Mouse (Mus musculus): ENCODE measurements around the gene Atp5e.

Gene Atp5e

DNA sequence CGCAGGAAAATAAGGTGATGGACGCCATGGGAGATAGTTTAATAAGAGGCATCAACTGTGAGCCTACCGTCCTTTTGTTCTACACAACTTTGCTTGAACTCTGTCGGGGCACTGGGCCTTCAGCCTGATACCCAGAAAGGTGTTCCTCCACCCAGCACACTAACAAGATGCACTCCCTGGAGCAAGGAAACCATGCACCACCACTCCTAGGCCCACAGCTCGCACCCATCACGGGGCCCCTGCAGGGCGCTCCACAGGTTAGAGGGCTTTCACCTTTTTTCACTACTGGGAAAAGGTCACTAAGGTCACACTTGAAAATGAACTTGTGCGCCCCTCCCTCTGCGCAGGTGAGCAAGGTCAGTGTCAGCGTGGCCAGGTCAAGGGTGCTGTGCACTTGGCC is 535 bp downstream of the Atp5e start:
- POLR2A ChIA-PET: interaction anchor here (0.8 to 5.3 kb wide), 15 partner anchors 9 to 804 kb away, joined by 3 to 47 read pairs (median 4); partner anchors contain the start of genes Ctsz (in 2 of the 4), Prelid3b (in 2 of the 4), Gnas (in 1 of the 4) and Nelfcd (in 1 of the 4)

DNA sequence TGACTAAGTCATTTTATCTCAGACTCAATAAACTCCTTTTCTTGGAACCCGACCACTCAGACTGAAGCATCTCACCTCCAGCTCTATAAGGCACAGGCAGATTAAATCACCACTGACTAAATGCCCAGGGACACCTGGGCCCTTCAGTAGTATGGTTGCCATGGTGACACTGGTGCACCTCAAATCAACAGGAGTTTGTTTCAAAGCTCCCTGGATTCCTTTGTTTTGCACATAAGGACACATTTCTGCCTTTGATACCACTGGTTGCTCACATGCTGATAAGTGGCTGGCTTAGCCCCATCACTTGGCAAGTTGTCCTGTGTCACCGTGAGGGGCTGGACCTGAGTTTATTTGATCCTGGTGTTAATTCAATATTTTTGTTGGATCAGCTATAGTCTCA is 4.5 kb downstream of the Atp5e start:
- POLR2A ChIA-PET: interaction anchor here in 2 of 4 experiments (0.7 to 1.3 kb wide), 6 partner anchors 9 to 162 kb away, joined by 3 read pairs; no protein-coding TSS in a partner anchor
- CTCF ChIA-PET: interaction anchor here in 1 of 4 experiments (0.7 kb wide), 1 partner anchor 215 kb away, joined by 3 read pairs; no protein-coding TSS in a partner anchor

More for the DNA sequence above, 535 bp downstream of the Atp5e start:
- CTCF ChIA-PET: no interaction called here

DNA sequence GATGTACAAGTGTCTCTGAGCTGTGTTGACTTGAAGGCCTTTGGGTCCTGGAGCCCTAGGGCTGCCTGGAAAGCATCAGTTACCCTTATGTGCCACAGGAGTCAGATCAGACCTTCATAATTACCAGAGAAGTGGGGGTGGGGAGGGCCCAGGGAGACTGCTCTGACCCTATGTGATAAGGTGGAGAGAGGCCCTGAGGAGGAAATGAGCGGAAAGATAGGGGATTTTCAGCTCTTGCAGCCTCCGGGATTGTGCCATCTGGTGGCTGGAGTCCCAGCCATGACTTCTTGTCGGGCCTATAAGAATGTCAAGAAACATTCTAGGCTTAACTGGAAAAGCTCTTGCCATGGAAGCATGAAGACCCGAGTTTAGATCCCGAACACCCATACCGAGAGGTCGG is 10.2 kb downstream of the Atp5e start:
- CTCF ChIA-PET: interaction anchor here in 2 of 4 experiments (1.0 to 1.6 kb wide), 2 partner anchors 141 to 142 kb away, joined by 3 to 5 read pairs; no protein-coding TSS in a partner anchor
- POLR2A ChIA-PET: interaction anchor here in 1 of 4 experiments (1.0 to 1.2 kb wide), 2 partner anchors 11 to 43 kb away, joined by 3 to 4 read pairs; partner anchors contain the start of gene Atp5e

DNA sequence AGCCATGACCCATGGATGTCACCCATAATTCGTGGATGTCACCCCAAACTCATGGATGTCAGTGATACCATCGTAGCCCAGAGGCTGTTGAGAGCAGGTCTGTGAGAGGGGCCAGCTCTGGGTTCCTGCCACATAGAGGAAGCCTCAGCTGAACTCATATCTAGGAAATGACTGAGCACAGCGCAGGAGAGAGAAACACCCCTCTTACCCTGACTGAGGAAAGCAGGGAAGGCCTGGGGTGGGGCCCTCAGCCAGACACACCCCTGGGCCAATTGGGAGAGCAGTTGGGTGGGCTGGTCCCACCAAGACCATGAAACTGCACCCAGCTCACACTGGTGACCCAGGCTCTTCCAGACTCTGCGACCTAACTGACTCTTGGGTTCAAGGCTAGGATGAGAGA is 13.6 kb downstream of the Atp5e start, which contains the start of gene Tubb1:
Gene Tubb1 (plus strand): TSS at position 343 of the 400 bp plus-strand sequence.
- ChIA-PET POLR2A (interaction anchor here in 3 of 4 experiments (0.5 to 1.7 kb wide), 6 partner anchors 9 to 29 kb away, joined by 3 to 6 read pairs (median 3); partner anchors contain the start of gene Atp5e (in 1 of the 3)), CTCF (no interaction called here)

DNA sequence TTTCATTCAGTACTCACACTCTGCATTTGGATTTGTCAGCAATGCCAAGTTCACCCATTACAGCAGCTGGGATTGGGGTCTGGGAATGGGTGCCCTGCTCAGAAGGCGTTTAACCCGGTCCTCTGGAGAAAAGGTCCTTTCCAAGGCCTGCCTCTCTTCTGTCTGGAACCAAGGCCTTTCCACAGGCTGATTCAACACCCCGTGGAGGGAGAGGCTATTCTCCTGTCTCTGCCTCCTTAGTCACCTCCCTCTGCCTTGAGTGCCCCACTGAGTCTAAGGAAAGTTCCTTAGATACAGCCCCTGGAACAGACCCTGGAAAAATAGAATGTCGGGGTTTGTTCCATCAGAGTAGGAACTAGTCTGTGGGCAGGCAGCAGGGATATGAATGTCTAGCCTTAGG is 15.5 kb downstream of the Atp5e start:
- CTCF ChIA-PET: no interaction called here

DNA sequence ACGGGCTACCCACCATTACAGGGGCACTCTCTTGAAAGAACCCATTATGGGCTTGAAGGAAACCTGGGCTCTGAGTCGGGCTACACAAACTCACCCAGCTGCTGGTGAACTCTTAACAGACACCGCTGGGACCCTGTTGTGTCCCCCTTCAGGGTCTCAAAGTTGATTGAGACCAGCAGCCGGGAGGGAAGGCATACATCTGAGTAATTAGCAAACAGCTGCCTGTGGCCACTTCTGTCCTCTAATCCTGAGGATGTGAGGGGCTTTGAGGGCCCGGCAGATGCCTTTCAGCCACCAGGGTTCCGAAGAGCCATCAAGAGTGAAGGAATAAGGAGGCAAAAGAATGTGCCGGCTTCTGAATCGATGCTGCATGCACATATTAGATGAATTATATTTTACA is 17.0 kb downstream of the Atp5e start:
- ChIA-PET CTCF (interaction anchor here in 1 of 4 experiments (0.6 kb wide), 1 partner anchor 16 kb away, joined by 3 read pairs; no protein-coding TSS in a partner anchor), POLR2A (interaction anchor here in 2 of 4 experiments (0.9 to 1.2 kb wide), 2 partner anchors 17 kb away, joined by 3 read pairs; partner anchors contain the start of gene Atp5e (in 1 of the 2))

More for the DNA sequence above, 15.5 kb downstream of the Atp5e start:
- POLR2A ChIA-PET: no interaction called here

DNA sequence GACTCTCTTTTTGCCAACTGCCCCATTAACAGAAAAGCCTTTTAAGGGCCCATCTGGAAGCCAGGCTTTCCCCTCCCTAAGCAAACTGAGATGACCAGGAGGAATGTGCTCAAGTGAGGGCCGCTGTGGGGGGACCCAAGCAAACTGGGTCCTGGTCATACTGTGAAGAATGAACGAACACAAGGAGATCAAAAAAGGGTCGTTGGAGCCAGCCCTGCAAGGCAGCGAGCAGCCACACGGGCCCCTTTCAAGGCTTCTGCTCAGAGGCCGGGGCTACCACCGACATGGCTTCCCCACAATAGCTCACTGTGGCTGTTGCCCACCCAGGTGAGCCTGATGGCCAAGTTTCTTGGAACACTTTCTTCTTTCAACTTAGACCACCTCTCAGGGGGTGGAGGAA is 17.4 kb downstream of the Atp5e start:
- ChIA-PET CTCF (interaction anchor here in 1 of 4 experiments (0.6 kb wide), 1 partner anchor 15 kb away, joined by 3 read pairs; no protein-coding TSS in a partner anchor), POLR2A (interaction anchor here in 2 of 4 experiments (0.9 to 1.2 kb wide), 2 partner anchors 16 to 18 kb away, joined by 3 read pairs; partner anchors contain the start of gene Atp5e (in 1 of the 2))

DNA sequence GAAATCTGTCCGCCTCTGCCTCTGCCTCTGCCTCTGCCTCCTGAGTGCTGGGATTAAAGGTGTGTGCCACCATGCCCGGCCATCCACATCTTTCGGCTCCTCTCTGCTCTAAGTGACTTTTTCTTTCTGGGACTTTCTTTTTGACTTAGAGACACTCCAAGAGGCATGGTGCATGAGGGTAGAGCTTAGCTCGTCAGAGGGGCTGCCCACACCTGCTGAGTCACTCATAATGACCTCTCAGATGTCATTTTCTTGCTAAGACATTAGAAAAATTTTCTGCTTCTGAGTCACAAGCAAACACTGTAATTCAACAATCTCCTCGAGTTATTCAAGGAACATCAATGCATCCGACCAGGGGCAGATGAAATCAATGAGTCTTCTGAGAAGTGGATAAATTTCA is 18.9 kb downstream of the Atp5e start:
- ChIA-PET CTCF (no interaction called here), POLR2A (interaction anchor here in 1 of 4 experiments (1.1 kb wide), 1 partner anchor 14 kb away, joined by 4 read pairs; no protein-coding TSS in a partner anchor)

DNA sequence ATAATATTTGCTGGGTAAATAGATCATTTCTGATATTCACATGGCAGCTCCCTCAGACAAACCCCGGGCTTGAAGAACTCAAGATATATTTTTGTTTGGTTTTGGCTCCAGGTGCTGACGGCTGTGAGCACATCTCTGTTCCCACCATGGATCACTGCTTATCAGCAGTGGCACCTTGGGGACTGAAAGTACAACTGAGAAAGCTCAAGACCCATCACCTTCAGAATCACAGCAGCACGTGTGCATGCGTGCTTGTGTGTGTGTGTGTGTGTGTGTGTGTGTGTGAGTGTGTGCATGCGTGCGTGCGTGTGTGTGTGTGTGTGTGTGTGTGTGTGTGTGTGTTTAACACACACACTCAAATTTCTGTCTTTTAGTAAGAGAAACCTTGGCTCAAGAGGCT is 19.5 kb downstream of the Atp5e start:
- POLR2A ChIA-PET: no interaction called here
- CTCF ChIA-PET: interaction anchor here in 1 of 4 experiments (0.5 kb wide), 1 partner anchor 39 kb away, joined by 5 read pairs; no protein-coding TSS in a partner anchor

DNA sequence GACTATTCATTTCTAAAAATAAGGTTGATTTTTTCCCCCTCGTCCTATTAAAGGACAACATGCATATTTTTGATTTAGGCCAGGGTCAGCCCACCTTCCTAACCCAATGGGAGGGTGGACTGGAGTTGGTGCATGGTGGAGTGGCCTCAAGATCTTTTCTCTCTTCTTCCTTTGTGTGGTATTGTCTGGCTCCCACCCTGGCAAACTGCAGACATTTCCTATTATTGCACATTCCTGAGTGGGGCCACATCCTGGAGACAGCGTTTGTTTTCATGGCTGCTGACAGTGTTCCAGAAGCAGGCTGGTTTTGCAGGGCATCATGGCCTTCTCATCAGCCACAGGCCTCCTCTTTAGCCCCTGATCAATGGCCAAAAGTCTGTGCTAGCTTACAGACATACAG is 20.9 kb downstream of the Atp5e start:
- CTCF ChIA-PET: interaction anchor here in 1 of 4 experiments (0.8 kb wide), 1 partner anchor 50 kb away, joined by 3 read pairs; no protein-coding TSS in a partner anchor
- POLR2A ChIA-PET: interaction anchor here in 2 of 4 experiments (0.6 to 1.2 kb wide), 3 partner anchors 14 to 27 kb away, joined by 3 read pairs; partner anchors contain the start of gene Nelfcd (in 1 of the 2)

DNA sequence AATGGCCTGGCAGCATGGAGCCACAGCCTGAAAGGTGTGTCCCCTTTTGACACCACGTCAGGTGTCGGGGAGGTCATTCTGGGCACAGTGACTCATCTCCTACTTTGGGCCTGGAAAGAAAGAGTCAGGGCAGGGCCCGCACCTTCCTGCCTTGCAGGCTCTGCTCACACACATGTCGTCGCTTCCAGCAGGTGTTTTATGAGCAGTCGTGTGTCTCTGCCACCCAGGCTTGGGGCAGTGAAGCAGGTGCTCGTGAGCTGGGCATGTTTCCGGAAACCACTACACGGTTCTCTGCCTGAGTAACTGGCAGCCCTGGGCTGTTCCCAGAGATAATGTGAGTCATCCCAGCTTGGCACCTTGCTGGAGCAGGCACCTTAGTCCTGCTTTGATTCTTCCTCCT is 21.4 kb downstream of the Atp5e start:
- CTCF ChIA-PET: interaction anchor here in 1 of 4 experiments (0.6 kb wide), 1 partner anchor 125 kb away, joined by 3 read pairs; no protein-coding TSS in a partner anchor
- POLR2A ChIA-PET: interaction anchor here in 2 of 4 experiments (0.7 to 1.2 kb wide), 2 partner anchors 16 to 26 kb away, joined by 3 read pairs; partner anchors contain the start of gene Nelfcd (in 1 of the 2)

DNA sequence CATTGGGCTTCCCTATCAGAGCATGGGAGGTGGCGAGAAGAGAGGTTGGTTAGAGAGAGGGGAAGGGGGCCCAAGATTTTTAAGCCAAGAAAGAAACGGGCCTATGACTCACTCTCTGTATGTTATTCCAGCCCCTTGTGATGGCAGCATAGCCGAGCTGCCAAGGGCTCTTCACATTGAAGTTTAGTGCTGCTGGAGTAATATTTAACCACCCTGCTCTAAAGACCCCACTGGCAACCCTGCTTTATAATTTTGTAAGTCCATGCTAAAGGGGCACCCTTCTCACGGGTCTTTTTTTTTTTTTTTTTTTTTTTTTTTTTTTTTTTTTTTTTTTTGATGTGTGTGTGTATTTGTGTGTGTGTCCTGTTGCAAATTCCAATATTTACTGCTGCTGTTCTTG is 22.0 kb downstream of the Atp5e start:
- ChIA-PET POLR2A (interaction anchor here in 1 of 4 experiments (0.8 to 1.2 kb wide), 3 partner anchors 16 to 21 kb away, joined by 3 read pairs; no protein-coding TSS in a partner anchor), CTCF (no interaction called here)

DNA sequence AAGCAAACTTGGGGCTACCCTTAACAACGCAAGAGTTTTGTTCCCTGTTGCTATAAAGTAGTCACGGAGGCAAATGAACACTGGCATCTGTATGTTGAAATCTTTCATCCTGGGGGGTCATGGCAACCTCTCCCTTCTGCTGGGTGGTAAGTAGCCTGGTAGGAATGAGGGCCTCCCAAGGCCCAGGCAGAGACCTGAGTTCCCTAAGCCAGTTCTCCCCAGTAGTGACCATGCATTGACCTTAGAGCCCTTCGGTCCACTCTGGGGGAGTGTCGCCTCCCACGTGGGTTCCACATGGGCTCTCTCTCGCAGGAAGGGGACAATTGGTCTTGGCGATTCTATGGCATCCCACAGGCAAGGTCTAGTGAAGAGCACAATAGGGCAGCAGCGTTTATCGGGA is 23.9 kb downstream of the Atp5e start:
- ChIA-PET POLR2A (interaction anchor here in 3 of 4 experiments (0.6 to 3.0 kb wide), 3 partner anchors 12 to 235 kb away, joined by 3 to 15 read pairs (median 6); partner anchors contain the start of gene Atp5e (in 1 of the 3)), CTCF (no interaction called here)

DNA sequence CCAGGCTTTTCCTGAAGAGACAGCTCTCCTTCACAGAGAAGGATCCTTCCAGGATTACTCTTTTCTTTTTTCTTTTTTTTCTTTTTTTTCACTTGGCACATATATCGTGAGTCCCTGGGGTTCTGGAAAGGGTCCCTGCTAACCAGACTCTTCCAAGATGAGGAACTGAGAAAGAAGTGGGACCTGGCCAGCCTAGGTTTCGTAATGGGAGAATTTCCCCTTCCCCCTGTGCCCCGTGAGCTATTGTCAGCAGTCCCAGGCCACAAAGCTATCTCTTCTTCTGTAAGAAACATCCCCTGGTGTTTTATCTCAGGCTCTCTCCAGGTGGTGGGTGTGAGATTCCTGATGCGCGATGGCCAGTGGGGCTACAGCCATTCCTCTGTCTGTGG is 24.5 kb downstream of the Atp5e start:
- CTCF ChIA-PET: interaction anchor here in 1 of 4 experiments (0.6 kb wide), 1 partner anchor 33 kb away, joined by 5 read pairs; no protein-coding TSS in a partner anchor
- POLR2A ChIA-PET: interaction anchor here in 3 of 4 experiments (0.6 to 3.0 kb wide), 4 partner anchors 12 to 235 kb away, joined by 3 to 15 read pairs (median 4); partner anchors contain the start of gene Atp5e (in 1 of the 3)

DNA sequence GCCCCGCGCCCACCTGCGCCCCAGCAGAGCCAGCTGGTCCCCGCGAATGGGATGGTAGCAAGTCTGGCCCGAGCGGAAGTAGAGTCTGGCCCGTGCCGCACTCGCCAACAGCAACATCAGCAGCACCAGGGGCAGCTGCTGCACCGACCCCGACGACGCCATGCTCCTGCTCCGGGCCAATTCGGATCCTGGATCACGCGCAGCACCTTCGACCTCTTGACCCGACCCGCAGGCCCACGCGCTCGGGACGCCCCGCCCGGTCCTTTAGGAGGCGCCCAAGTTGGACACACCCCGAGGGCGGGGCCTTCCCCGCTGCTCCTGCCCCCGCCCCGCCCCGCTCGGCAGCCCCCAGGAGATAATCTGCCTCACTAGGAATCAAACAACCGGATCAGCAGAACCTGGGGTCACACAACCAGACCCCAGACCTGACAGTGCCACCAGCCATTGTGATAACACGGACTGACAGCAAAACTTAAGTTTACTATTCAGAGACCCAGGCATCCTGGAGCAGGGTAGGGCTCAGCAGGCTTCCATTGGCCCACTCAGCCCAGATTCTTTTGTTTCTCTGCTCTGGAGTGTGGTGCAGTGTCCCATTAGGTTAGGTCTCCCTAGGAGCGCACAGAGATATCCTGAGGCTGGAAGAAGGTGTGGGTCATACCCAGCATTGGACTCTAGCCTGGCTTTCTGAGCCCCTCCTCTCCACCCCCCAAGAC is 25.0 kb downstream of the Atp5e start, which contains the start of gene Ctsz:
Gene Ctsz (minus strand): TSS at position 303 of the 713 bp plus-strand sequence.
- ChIA-PET CTCF (interaction anchor here in 2 of 4 experiments (0.5 to 0.6 kb wide), 2 partner anchors 33 to 1666 kb away, joined by 3 to 5 read pairs; no protein-coding TSS in a partner anchor), POLR2A (interaction anchor here (0.6 to 3.0 kb wide), 9 partner anchors 11 to 236 kb away, joined by 3 to 15 read pairs (median 3); partner anchors contain the start of gene Atp5e (in 2 of the 4))

DNA sequence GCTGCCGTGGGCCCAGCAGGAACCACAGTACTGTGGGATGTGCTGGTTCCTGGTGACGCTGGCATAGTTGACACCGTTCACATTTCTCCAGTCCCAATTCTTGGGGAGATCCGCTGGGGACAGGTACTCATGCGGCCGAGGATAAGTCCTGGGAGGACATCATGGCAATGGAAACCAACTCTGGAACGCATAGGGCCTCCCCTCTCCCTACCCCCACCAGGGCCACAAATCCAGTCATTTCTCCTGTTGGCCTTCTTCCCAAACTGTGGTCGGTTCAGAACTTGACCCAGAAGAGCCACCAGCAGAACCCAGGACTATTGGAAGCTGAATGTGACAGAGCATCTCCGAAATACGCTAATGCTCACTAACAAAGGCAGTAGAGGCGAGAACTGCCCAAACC is 25.7 kb downstream of the Atp5e start:
- ChIA-PET CTCF (interaction anchor here in 1 of 4 experiments (0.5 kb wide), 1 partner anchor 1666 kb away, joined by 3 read pairs; no protein-coding TSS in a partner anchor), POLR2A (interaction anchor here (0.6 to 3.0 kb wide), 8 partner anchors 10 to 1138 kb away, joined by 3 to 15 read pairs (median 3); partner anchors contain the start of gene Atp5e (in 2 of the 4))

DNA sequence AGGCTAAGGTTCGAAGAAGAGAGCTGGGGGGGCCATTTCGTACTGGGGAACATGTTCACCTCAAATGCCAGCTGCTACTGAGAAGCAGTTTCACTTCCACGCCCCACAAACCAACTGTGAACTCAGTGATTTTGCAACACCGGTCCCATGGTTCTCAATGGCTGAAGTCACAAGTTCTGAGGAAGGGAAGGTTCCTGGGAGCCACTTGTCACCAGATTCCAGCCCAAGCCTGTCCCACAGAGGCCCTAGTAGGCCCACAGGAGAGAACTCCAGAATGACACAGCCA is 26.3 kb downstream of the Atp5e start:
- ChIA-PET CTCF (no interaction called here), POLR2A (interaction anchor here in 2 of 4 experiments (0.6 to 3.0 kb wide), 5 partner anchors 10 to 1137 kb away, joined by 3 to 15 read pairs (median 4); partner anchors contain the start of gene Atp5e (in 1 of the 2))

DNA sequence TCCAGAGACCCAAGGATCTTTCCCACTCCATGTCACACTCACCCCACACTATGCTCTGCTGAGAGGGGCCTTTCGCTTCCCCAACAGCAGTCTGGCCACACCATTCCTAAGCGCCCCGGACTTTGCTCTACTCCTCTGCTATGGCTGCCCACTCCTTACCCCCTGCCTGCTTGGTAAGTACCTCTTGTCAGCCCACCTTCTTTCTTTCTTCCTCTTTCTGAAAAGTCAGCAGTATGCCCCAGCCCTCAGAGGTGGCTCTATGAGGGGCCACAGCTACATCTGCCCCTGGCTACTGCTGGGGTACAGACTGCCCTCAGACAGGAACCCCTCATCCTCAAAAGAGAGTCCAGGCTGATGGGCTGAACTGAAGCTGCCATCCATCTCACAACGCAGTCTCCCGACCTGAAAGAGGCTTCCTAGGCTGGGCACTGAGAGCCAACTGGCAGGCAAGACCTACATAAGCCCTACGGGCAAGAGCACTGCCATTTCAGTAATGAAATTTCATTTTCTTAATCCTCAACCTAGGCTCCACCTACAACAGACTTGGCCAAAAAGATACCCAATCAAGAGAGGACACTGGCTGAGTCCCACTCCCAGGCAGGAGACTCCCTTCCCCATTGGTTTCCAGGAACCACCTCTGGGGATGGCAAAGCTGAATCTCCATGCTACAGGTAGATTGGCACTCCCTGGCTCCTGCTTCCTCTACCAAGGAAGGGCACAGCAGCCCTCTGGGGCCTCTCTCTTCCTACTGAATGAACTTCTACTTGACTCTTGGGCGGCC is 26.8 kb downstream of the Atp5e start:
- ChIA-PET POLR2A (interaction anchor here in 2 of 4 experiments (0.6 to 3.0 kb wide), 5 partner anchors 9 to 1137 kb away, joined by 3 to 15 read pairs (median 4); partner anchors contain the start of gene Atp5e (in 1 of the 2)), CTCF (no interaction called here)
